Mouse (Mus musculus) adrenal gland, postnatal 14 days (tissue): ENCODE measurements at regions not wholly inside any gene's neighbourhood (a gene's known extent, or its start where the extent isn't known, plus 50 kb on each side); places are given as distances from the start of the nearest gene placed in this dataset.

Source experiments
- DNase-seq: peaks from one replicate; pipeline ENCODE4 v3.0.0; 2021; ENCODE audit warnings: mixed read lengths

DNA sequence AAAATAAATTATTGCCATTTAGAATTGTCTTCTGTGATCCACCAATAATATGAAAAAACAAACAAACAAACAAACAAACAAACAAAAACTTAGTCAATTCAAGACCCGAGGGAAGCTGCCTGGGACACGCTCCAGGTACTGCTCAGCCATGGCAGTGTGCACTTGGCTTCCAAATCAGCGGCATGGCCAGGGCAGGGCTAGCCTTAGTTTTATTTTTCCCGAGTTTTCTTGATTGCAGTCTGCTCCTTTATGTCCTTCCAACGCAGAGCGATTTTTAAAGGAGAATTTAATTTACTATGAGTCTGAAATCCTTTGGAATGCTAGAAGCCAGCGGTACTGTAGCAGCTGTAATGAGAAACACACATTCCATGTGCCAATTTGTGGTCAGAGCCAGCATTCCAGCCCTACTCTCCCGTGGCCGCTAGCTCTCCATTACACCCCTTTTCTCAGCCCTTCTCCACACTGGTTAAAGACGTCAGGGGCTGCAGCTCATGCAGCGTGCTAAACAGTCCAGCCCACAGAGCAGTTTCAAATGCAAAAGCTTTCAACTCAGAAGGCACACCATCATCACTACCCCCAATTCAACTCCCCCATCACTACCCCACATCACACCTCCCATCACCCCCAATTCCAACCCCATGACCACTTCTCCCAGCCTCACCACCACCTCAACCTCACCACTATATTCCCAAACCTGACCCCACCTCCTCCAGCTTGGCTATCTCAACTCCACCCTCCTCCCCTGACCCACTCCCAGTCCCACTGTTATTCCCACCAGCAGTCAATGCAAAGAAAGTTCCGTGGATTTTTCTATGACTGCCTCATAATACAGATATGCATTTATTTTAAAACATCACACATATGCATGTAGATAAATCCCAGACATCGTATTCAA lies 187.9 kb upstream of the Gas1 start:
- DNase-seq = peak; percentile 17

DNA sequence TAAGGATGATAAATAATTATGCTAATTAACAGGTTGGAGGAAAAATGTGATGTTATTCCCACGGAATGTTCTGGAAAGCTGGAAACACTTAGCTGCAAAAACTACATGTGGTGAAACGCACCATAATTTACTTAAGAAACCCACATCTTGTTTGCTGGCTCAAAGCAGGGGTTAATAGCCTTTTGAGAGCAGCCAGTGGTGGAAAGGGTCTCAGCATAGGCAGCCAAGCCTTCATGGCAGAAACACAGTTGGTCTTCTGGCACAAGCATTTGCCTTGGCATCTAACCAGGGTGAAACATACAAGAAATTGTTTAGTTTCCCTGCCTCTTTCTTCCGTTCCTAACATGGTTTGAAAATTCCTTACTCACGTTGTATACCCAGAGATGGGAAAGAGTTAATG lies 192.1 kb upstream of the Gas1 start:
- DNase-seq = no peak

DNA sequence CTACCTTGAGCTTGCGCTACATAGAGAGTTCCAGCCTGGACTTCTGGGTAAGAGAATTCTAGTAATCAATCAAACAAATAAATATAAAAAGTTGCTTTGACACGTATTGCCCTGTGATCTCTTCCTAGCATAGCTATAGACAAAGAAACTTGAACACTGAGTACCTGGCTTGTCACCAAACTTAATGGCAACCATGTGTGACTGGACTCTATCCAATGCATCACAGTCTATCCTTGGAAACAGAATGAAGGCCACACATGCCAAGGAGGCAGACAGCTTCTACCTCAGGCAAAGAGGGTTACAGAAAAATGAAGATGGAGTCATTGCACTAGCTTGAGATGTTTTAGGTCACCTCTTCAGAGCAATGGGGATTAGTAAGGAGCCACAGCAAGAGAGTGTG lies 194.5 kb upstream of the Gas1 start:
- DNase-seq = no peak

DNA sequence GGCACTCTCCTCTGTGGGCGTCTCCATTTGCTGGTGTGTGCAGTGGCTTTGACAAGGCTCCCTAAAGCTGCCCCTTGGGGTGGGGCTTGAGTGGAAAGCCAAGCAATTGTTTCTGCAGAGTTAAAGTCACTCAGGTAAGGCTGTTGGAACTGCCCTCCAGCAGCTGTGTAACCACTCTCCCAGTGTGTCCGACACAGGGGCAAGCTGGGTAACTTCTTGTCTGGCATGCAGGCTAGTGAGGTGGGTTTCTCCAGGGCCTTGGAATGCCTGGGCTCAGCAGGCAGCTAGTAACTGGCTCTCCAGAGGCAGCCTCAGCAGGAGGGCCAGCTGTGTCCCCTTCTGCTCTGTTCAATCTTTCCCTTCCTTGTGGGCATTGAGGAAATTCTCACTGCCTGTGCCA lies 199.5 kb upstream of the Gas1 start:
- DNase-seq = no peak

DNA sequence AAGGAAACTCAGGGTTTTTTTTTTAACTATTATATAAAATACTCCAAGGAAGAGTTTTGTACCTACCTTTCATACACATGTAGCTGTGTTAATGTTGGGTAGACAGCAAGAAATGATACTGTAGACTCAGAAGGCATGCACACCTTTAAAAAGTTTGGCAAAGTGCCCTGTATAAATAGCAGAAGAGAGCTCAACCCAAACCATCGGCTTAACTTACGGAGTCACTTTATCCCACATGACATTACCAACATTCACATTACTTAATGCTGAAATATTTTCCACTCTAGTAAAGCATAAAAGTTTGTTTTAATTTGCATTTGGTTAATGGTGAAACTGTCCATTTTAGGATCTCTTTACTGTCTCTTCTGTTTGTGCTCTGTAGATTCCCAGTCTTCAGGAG lies 205.7 kb upstream of the Gas1 start:
- DNase-seq = no peak

DNA sequence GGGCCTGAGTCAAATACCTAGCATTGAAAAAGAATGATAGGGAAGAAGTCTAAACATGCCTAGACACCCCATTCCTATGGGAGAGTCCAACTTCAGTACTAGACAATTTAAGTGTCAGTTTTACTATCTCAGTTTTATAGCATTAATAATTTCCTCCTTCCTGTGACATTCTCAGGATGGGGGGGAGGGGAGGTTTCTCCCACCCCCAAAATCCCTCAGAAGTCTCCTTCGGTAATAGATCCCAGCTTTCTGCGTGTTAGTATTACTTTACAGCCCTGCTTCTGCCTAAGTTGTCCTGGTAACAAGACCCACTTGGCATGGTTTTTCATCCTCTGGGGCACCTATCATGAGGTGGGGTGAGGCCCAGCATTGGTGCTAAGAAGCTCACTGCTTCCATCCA lies 202.9 kb upstream of the Dapk1 start:
- DNase-seq = no peak

DNA sequence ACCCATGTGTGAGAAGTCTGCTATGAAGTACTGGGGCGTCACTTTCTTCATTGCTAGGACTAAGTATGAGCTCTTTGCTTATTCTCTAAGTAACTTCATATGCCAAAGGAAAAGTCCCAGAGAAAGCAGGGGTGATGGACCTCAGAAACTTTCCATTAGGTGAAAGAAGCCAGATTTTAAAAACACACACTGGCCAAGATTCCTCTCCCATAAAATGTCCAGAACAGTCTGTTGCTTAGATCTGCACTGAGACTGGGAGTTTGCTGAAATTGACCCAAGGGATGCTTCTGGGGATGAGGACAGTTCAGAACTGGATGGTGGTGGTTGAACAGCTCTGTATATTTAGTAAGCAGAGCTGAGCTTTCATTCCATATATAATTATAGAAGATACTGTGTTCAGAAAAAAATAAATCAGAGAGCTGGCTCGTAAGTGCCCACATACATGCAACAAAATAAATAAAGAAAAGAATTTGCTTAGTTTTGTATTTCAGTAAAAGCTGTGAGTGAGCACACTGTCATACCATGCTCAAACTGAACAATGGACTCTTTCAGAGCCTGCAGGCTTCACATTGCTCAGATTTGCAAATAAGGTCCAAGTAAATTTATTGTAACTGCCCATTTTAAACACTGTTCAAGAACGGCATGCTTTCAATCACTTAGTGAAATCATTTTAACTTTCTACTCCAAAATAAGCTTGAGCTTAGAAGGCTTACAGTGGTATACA lies 200.8 kb upstream of the Dapk1 start:
- no peak for DNase-seq

DNA sequence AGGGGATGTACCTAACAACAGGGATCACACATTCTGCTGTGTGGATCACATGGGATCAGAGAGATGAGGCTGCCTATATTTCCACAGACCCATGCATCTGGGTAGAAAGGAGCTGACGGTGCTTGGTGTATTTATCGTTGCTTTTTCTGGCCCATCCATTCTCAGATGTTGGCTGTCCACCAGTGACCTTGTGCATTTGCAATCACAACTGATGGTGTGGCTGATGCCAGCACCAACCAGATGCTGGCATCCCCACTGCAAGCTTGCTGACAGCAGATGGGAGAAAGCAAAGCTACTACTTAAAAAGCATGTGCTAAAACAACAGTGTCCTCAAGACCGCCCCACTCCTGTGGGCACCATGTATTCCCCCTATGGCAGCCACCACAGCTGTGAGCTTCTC lies 198.3 kb upstream of the Dapk1 start:
- no peak for DNase-seq

DNA sequence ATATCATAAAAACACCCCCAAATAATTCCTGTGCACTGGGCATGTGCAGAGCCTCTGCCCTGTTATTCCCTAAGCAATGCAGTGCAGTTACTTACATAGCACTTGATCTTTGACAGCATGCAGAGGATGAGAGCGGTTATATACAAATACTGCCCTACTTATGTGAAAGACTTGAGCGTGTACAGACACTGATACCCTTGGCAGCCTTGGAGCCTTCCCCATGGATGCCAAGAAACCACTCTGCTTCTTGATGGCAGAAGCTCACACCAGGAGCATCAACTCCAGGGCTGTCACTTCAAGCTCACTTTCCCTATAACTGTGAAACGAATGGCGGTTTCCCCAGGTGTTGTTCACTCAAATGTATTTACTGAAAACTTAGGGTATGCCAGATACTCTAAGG lies 194.4 kb upstream of the Dapk1 start:
- no peak for DNase-seq

DNA sequence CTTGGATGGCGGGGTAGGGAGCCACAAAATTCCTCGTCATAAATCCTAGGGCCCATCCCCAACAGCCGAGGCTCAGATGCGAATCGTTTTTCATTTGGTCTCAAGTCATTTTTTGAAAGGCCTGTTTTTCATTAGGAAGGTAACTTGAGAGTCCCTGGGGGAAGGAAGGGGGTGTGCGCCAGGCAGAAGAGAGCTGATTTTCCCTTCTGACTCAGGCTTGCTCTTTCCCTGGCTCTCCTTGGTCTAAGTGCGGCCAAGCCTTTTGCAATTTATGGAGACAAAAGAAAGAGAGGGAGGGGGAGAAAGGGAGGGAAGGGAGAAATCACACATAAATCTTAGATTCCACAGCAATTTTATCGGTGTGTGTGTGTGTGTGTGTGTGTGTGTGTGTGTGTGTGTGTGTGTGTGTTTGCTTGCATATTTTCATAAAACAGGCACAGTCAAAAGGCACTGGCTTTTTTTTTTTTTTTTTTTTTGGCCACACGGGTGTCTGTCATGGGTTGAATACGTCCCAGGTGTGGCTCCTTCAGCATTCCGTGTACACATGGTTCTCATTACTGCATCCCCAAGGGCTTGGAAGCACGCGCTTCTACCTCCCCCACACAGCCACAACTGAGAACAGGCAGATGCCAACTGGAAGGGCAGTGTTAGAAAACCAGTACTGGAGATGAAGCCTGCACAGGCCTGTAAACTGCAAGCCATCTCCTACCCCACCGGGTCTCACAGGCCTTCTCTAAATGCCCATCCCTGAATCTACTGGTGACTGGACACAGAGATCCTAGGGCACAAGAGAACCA lies 191.8 kb upstream of the Dapk1 start:
- peak; percentile 75 for DNase-seq

DNA sequence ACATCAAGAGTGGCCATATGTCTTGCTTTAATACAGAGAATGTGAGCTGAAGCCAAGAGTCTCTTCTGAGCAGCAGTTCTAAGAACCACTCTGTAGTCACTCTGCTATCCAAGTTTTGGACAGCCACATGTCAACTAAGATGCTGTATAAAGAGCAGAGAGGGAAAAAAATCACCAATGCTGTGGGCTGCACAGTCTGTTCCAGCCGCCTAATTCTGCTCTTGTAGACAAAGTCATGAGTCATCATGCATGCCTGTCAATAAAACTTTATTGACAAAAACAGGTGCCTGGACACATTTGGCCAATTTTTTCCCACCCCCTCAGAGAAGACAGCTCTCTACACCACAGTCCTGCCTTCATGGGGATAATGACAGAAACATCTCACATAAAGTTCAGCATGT lies 185.7 kb upstream of the Dapk1 start:
- DNase-seq = no peak

DNA sequence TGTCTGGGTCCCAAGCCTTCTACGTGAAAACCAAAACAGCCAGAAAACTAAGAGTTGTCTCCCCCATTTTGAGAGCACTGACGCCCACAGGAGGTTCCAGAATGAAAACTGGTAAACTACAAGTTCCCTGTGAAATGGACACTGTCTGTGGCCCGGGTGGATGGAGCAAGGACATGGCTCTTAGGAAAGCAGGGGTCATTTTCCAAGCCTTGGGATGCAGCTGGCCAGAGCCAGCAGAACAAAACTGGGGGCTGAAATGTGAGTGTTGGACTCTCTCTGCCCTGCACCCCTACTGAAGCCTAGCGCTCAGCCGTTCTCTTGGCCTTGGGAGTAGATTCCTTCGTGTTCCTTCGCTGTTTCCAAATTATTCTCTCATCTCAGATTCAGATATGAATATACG lies 184.7 kb upstream of the Dapk1 start:
- DNase-seq = no peak

DNA sequence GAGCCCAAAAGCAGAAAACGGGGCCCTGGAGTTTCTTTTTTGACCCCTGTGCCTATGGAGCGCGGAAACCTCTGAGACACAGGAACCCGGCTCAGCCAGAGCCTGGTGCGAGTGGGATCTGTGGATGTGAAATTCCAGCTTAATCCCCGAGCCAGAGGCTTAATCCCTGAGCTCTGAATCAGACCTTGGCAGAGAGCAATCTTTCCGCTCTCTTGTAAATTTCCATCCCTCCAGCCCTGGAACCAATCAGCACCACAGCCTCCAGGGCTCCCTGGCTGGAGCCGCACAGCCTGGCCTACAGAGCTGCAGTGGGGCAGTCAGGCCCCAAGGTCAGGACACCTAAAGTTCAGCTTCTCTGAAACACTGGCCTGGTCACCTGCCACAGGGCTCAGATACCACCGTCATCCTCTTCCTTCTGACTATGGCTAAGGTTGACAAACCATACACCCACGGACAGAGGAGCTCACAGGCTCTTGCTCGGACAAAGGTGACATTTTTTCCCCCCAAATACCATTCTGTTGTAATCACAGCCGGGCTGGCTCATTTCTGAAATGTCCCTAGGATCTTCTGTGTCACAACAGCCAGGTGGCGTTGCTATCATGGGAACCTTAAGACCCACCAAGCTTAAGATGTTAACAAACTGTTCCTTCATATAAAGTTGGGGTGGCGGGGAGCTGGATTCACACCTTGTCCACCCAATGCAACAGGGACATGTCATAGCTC lies 184.2 kb upstream of the Dapk1 start:
- peak; percentile 69 for DNase-seq

DNA sequence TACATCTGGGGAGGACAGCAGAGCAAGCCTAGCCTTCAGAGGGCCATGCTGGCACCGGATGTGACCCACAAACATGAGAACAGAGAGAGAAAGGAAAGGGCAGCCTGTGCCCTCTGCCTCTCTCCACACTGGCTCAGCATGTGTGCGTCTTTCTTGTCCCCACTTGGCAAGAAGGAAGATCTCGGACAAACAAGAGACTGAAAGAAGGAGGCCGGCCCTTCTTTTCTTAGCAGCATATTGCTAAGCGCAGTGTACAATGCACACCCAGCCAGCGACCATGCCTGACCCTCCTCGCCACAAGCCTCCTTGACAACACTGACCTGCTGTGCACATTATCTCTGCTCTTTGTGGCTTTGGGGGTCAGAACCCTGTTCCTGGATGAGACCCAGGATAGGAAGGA lies 181.4 kb upstream of the Dapk1 start:
- DNase-seq = no peak

DNA sequence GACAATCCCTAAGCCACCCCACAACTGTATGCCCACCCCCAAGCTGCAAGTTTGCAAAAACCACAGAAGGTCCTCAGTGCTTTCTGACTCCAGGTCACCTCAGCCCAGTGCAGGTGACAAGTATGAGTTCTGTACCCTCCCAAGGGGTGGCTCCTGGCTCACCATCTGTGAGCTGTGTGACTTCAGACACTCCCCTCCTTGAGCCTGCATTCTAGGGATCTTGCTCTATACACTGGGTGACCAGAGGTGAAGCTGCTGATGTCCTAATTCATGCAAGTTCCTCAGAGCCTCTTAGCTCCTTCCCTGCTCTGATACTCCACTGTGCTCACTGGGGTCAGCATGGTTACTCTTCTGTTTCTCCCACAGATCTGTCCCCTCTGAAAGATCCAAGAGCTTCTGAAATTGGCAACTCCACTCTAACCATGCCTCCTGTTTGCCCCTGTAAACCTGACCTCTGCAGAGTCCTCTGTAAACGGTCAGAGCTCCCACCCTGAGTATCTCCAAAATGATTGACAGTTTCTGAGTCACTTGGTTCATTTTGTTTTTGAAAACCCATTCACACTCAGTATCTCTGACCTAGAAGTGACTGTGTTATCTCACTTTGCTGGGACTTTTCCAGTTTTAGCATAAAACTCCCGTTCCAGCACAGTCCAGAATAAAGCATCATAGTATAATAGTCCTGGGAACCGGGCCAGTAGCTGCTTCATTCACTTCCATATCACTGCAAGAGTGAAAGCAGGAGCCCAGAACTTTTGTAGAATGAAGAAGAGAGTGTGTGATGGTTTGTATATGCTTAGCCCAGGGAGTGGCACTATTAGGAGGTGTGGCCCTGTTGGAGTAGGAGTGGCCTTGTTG lies 180.7 kb upstream of the Dapk1 start:
- DNase-seq = no peak

DNA sequence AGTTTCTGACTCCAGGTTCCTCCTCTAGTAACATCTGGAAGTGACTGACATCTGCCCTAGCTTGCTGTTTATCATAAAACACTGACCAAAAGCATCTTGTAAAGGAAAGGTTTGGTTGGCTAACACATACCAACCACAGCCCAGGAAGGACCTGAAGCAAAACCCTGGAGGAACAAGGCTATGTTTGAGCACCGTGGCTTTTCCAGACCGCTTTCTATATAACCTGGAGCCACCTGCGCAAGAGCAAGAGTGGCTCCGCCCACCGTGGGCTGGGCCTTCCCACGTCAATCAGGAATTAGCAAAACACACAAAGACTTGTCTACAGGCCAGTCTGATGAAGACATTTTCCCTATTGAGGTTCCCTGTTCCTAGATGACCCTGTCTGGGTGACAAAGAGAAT lies 177.5 kb upstream of the Dapk1 start:
- no peak for DNase-seq

DNA sequence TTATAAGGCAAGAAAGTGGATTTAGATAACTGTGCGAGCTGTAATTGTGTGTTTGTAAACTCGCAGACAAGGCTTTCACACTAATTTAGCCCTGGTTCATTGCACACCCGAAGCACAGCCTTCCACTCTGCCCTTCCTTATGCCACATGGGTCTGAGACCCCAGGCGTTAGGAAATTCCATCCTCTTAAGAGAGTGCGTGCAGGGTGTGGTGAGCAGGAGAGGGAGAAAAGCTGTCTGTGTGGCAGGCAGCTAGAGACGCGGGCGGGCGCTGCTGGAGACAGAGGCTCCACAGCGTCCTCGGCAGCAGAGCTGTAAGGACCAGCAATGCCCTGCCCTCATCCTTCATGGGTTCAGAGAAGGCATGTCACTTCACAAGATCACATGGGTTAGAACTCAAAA lies 176.6 kb upstream of the Dapk1 start:
- no peak for DNase-seq

DNA sequence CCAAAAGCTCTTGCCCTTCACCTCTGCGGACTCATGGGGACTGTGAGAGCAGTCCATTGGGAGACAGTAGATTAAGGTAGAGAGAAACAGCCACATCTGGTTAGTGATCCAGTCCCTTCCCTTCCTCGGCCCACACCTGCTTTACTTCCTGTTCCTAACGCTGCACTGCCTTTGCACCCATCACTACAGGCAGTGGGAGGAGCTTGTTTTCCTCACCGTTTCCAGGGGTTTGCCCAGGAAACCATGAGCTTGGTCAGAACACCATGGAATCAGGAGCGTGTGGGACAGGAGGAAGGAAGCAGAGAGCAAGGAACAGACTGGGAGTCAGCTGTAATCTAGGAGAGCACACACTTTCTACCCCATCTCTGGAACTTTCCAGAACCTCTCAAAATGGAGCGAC lies 176.2 kb upstream of the Dapk1 start:
- DNase-seq = no peak

DNA sequence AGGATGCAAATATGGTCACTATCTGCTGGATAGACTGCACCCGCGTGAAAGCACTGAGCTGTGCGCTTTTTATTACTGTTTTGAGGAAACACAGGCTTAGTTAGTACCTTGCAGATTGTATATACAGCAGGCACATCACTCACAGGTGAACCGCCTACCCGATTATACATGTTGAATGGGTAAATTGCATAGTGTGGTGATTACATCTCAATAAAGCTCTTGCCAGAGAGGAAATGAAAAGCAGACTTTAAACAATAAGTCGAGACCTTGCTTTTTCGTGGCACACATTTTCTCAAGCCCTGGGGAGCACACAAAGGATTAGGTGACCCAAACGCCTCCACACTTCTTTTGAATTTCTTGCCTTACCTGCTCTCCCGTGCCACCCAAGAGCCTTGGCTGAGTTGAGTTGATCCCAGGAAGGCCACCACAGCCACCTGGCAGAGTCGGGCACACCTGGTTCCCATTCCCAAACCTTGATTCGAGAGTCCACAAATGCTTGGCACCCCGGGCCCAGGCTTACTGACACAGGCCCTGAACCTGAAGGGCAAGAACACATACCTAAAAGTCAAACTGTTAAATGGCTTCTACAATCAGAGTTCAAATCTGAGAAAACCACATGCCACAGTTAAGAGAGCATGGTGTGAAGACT lies 175.4 kb upstream of the Dapk1 start:
- DNase-seq = no peak

DNA sequence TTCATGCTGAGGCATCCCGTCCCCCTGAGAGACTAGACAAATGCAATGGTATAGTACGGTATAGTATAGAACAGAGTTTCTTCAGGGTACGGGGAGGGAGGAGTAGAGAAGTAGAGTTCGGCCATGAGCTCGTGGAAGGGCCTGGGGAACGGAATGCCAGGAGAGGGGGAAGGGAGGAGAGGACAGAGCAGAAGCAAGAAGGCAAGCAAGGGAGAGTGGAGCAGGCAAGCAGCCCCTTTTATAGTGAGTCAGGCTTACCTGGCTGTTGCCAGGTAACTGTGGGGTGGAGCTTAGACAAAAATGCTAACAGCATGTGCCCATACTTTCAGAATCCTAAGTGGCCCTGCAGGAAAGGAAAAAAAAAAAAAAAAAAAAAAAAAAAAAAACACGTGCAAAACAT lies 174.7 kb upstream of the Dapk1 start:
- no peak for DNase-seq
